Mouse (Mus musculus) liver, postnatal 0 days (tissue): Measurements from ENCODE around the gene Gpr55.

Experiments used
- CTCF ChIP-seq: sonication (generic); IDR thresholded peaks from 2 replicates; pipeline ENCODE4 v1.5.1; 2016; ENCODE audit warnings: antibody characterized with exemption, low read depth
- EP300 ChIP-seq: IDR thresholded peaks from 2 replicates; pipeline ENCODE4 v1.6.1; 2016; ENCODE audit warnings: antibody characterized with exemption, low read depth, mild to moderate bottlenecking

- TF ChIP-seq EP300, result no peak
- TF ChIP-seq CTCF, result no peak
Measured at GRCm38 (mm10) chr1:85962081-85962480, 1.3 kb upstream of the Gpr55 start.
